Mouse (Mus musculus) embryonic facial prominence, embryonic 13.5 days (tissue): ENCODE results near the gene Timm8a2. TPM values are rescaled to one million over a fixed set of nuclear protein-coding genes. Genes with fewer than 3 reads are reported as not detected.

ENCODE experiments used
- ATAC-seq: fragments of 200-750 bp; cut with Nextera tagmentation; 2 replicates; pipeline ENCODE4 v1.8.0; 2017; ENCODE audit warnings: low read depth; ENCODE audit not compliant: insufficient number of reproducible peaks, insufficient read depth, low FRiP score, low TSS enrichment
- H3K27ac ChIP-seq: fragments of 300-500 bp; sonication (generic); 2 replicates; pipeline ENCODE4 v1.5.1; 2015; ENCODE audit warnings: moderate library complexity, mild to moderate bottlenecking, inconsistent platforms
- H3K27me3 ChIP-seq: fragments of 300-500 bp; sonication (generic); 2 replicates; pipeline ENCODE4 v1.6.1; 2015; ENCODE audit warnings: mild to moderate bottlenecking, inconsistent platforms
- H3K36me3 ChIP-seq: fragments of 300-500 bp; sonication (generic); 2 replicates; pipeline ENCODE4 v1.6.1; 2015; ENCODE audit warnings: mild to moderate bottlenecking, inconsistent platforms
- H3K4me1 ChIP-seq: fragments of 300-500 bp; sonication (generic); 2 replicates; pipeline ENCODE4 v1.6.1; 2015; ENCODE audit warnings: inconsistent platforms
- H3K4me2 ChIP-seq: fragments of 300-500 bp; sonication (generic); 2 replicates; pipeline ENCODE4 v1.6.1; 2015; ENCODE audit warnings: moderate library complexity, mild to moderate bottlenecking, inconsistent platforms
- H3K4me3 ChIP-seq: fragments of 300-500 bp; sonication (generic); 2 replicates; pipeline ENCODE4 v1.5.1; 2015; ENCODE audit warnings: mild to moderate bottlenecking, inconsistent platforms
- H3K9ac ChIP-seq: fragments of 300-500 bp; sonication (generic); 2 replicates; pipeline ENCODE4 v1.6.1; 2015; ENCODE audit warnings: mild to moderate bottlenecking, inconsistent platforms
- H3K9me3 ChIP-seq: fragments of 300-500 bp; sonication (generic); 2 replicates; pipeline ENCODE4 v1.6.1; 2016; ENCODE audit warnings: inconsistent platforms
- WGBS: fragments of 180-500 bp; shearing (Covaris S2); methylation state at CpG from one replicate; pipeline ENCODE4 v1.1.7; 2015; ENCODE audit warnings: mixed read lengths; 5-methylcytosine and 5-hydroxymethylcytosine counted together
- polyA plus RNA-seq: library from polyadenylated mRNA; unstranded; fragments of >200 nt; fragmentation: Nextera tagmentation; extraction: Ambion mirVana; gene quantifications from 2 replicates; pipeline ENCODE4 v1.2.1, GENCODE M21; 2015

Gene Timm8a2
- polyA plus RNA-seq, 1 experiment from 2014 or later: not detected

GRCm38 (mm10) chr14:122038874-122039647 lies 4.6 kb downstream of the Timm8a2 start:
- no peaks in the 10 kb centered on the region for H3K4me1 ChIP-seq
- H3K36me3 ChIP-seq: no peaks in the 10 kb centered on the region
- H3K27me3 ChIP-seq: no peaks in the 10 kb centered on the region
- no peak overlapping the region for H3K9ac ChIP-seq
- H3K4me3 ChIP-seq: no peak overlapping the region
- no peak for ATAC-seq
- no peaks in the 10 kb centered on the region for H3K9me3 ChIP-seq
- H3K27ac ChIP-seq: no peak overlapping the region
- no peak overlapping the region for H3K4me2 ChIP-seq
- WGBS: 85% methylated on average over 13 of the region's 13 CpGs

GRCm38 (mm10) chr14:122041413-122041825 lies 6.9 kb downstream of the Timm8a2 start:
- Histone ChIP-seq H3K9ac (no peak overlapping the region), H3K9me3 (no peaks in the 10 kb centered on the region), H3K27me3 (no peaks in the 10 kb centered on the region), H3K4me1 (no peaks in the 10 kb centered on the region), H3K4me2 (no peak overlapping the region), H3K4me3 (no peak overlapping the region), H3K36me3 (no peaks in the 10 kb centered on the region), H3K27ac (no peak overlapping the region)
- ATAC-seq: no peak
- WGBS: 83% methylated on average over 3 of the region's 3 CpGs

- 74% methylated on average over 8 of the region's 8 CpGs for WGBS
- Histone ChIP-seq H3K27ac (no peak overlapping the region), H3K27me3 (no peaks in the 10 kb centered on the region), H3K36me3 (no peaks in the 10 kb centered on the region), H3K9ac (no peak overlapping the region), H3K9me3 (no peaks in the 10 kb centered on the region), H3K4me3 (no peak overlapping the region), H3K4me2 (no peak overlapping the region), H3K4me1 (no peaks in the 10 kb centered on the region)
- no peak for ATAC-seq
Observed at GRCm38 (mm10) chr14:122042142-122042694, 7.7 kb downstream of the Timm8a2 start.

- Histone ChIP-seq H3K27ac (no peak overlapping the region), H3K4me1 (no peaks in the 10 kb centered on the region), H3K9ac (no peak overlapping the region), H3K9me3 (no peaks in the 10 kb centered on the region), H3K4me2 (no peak overlapping the region), H3K4me3 (no peak overlapping the region), H3K27me3 (no peaks in the 10 kb centered on the region), H3K36me3 (no peaks in the 10 kb centered on the region)
- no peak for ATAC-seq
- 89% methylated on average over 8 of the region's 8 CpGs for WGBS
Observed at GRCm38 (mm10) chr14:122047784-122048183, 13.3 kb downstream of the Timm8a2 start.

- Histone ChIP-seq H3K4me3 (no peak overlapping the region), H3K4me2 (no peak overlapping the region), H3K9me3 (no peaks in the 10 kb centered on the region), H3K27ac (no peak overlapping the region), H3K4me1 (no peaks in the 10 kb centered on the region; the same call in 1 of the 2 replicates), H3K9ac (no peak overlapping the region), H3K27me3 (no peaks in the 10 kb centered on the region), H3K36me3 (no peaks in the 10 kb centered on the region)
- ATAC-seq: no peak
- 84% methylated on average over 9 of the region's 9 CpGs for WGBS
Observed at GRCm38 (mm10) chr14:122048816-122049215, 14.3 kb downstream of the Timm8a2 start.

- Histone ChIP-seq H3K9ac (no peak overlapping the region), H3K27me3 (no peaks in the 10 kb centered on the region), H3K36me3 (no peaks in the 10 kb centered on the region), H3K27ac (no peak overlapping the region), H3K4me1 (no peaks in the 10 kb centered on the region; the same call in 1 of the 2 replicates), H3K4me3 (no peak overlapping the region), H3K9me3 (no peaks in the 10 kb centered on the region), H3K4me2 (no peak overlapping the region)
- WGBS: 82% methylated on average over 9 of the region's 9 CpGs
- ATAC-seq: no peak
Observed at GRCm38 (mm10) chr14:122052896-122053635, 18.6 kb downstream of the Timm8a2 start.

- WGBS: 65% methylated on average over 6 of the region's 6 CpGs
- H3K4me3 ChIP-seq: no peak overlapping the region
- no peaks in the 10 kb centered on the region; the same call in 1 of the 2 replicates for H3K4me1 ChIP-seq
- no peaks in the 10 kb centered on the region for H3K36me3 ChIP-seq
- no peaks in the 10 kb centered on the region for H3K9me3 ChIP-seq
- no peak overlapping the region for H3K9ac ChIP-seq
- ATAC-seq: no peak
- H3K4me2 ChIP-seq: no peak overlapping the region
- no peak overlapping the region for H3K27ac ChIP-seq
- H3K27me3 ChIP-seq: no peaks in the 10 kb centered on the region
Observed at GRCm38 (mm10) chr14:122056871-122057270, 22.4 kb downstream of the Timm8a2 start.

GRCm38 (mm10) chr14:122057941-122058346 lies 23.5 kb downstream of the Timm8a2 start:
- no peak overlapping the region for H3K4me3 ChIP-seq
- H3K9ac ChIP-seq: no peak overlapping the region
- no peak overlapping the region for H3K27ac ChIP-seq
- H3K4me1 ChIP-seq: no peaks in the 10 kb centered on the region; the same call in 1 of the 2 replicates
- no peaks in the 10 kb centered on the region for H3K36me3 ChIP-seq
- 37% methylated on average over 2 of the region's 2 CpGs for WGBS
- H3K27me3 ChIP-seq: no peaks in the 10 kb centered on the region
- no peak for ATAC-seq
- no peaks in the 10 kb centered on the region for H3K9me3 ChIP-seq
- no peak overlapping the region for H3K4me2 ChIP-seq

- no peak overlapping the region for H3K4me2 ChIP-seq
- no peak overlapping the region for H3K4me3 ChIP-seq
- no peaks in the 10 kb centered on the region for H3K9me3 ChIP-seq
- no peaks in the 10 kb centered on the region for H3K4me1 ChIP-seq
- 7% methylated on average over 3 of the region's 3 CpGs for WGBS
- ATAC-seq: no peak
- no peak overlapping the region for H3K9ac ChIP-seq
- no peaks in the 10 kb centered on the region for H3K36me3 ChIP-seq
- H3K27ac ChIP-seq: no peak overlapping the region
- H3K27me3 ChIP-seq: no peaks in the 10 kb centered on the region
Observed at GRCm38 (mm10) chr14:122060642-122061041, 26.2 kb downstream of the Timm8a2 start.

GRCm38 (mm10) chr14:122061376-122061775 lies 26.9 kb downstream of the Timm8a2 start:
- Histone ChIP-seq H3K4me1 (no peaks in the 10 kb centered on the region), H3K27ac (no peak overlapping the region), H3K9me3 (no peaks in the 10 kb centered on the region), H3K36me3 (no peaks in the 10 kb centered on the region), H3K4me3 (no peak overlapping the region), H3K9ac (no peak overlapping the region), H3K27me3 (no peaks in the 10 kb centered on the region), H3K4me2 (no peak overlapping the region)
- no peak for ATAC-seq
- 90% methylated on average over 6 of the region's 6 CpGs for WGBS

- Histone ChIP-seq H3K4me2 (no peak overlapping the region), H3K9ac (no peak overlapping the region), H3K27me3 (no peaks in the 10 kb centered on the region), H3K27ac (no peak overlapping the region), H3K9me3 (no peaks in the 10 kb centered on the region), H3K4me3 (no peak overlapping the region), H3K36me3 (no peaks in the 10 kb centered on the region), H3K4me1 (no peaks in the 10 kb centered on the region)
- no peak for ATAC-seq
- 80% methylated on average over 10 of the region's 10 CpGs for WGBS
Observed at GRCm38 (mm10) chr14:122062411-122063090, 28.1 kb downstream of the Timm8a2 start.
